Mouse (Mus musculus) fat pad, adult 2 months (tissue): Measurements from ENCODE around the gene Lilrb4a.
"Not testable (repeated sequence)": the region's sequence is repeated elsewhere in the genome, so short reads cannot be mapped to it uniquely, and the experiment has no call there.

Source experiments
- DNase-seq: peaks from one replicate; pipeline ENCODE4 v3.0.0-alpha.2; 2011; ENCODE audit warnings: low read depth, low spot score; ENCODE audit errors: extremely low read depth

Gene Lilrb4a

GRCm38 (mm10) chr10:51490691-51491090 is at the start of gene Lilrb4a:
Gene Lilrb4a, plus strand, starts transcription at chr10:51490956.
- DNase-seq = not testable (repeated sequence)

GRCm38 (mm10) chr10:51451610-51452009 is 39.1 kb upstream of the Lilrb4a start:
- no peak for DNase-seq

GRCm38 (mm10) chr10:51453616-51454298 is 37.0 kb upstream of the Lilrb4a start:
- no peak for DNase-seq

DNA sequence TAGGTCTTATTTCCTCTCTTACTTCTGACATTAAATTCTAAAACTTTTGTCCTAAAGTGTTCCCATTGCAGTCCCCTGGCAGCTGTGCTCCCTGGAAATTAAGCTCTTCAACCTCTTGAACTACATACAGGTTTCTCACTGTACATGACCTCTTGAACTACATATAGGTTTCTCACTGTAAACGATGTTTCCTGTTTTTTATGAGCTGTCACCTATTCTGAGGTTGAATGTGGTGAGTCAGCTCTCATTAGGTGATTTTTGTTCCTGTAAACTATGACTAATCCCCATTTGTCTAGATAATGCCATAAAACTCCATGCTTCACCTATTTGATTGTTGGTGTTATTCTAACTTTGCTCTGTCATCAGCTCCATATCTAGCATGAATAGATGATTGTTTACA is 36.4 kb upstream of the Lilrb4a start:
- DNase-seq = no peak

- DNase-seq = no peak
Measured at GRCm38 (mm10) chr10:51455762-51456161, 35.0 kb upstream of the Lilrb4a start.

GRCm38 (mm10) chr10:51456369-51456768 is 34.4 kb upstream of the Lilrb4a start:
- DNase-seq = no peak

- DNase-seq = not testable (repeated sequence)
Measured at GRCm38 (mm10) chr10:51463800-51464199, 27.0 kb upstream of the Lilrb4a start.

GRCm38 (mm10) chr10:51480397-51480796 is 10.4 kb upstream of the Lilrb4a start, which contains the start of the genes Gm49339 and Lilr4b:
Gene Gm49339, plus strand, starts transcription at chr10:51480612.
Gene Lilr4b, plus strand, starts transcription at chr10:51480632.
- not testable (repeated sequence) for DNase-seq

GRCm38 (mm10) chr10:51520021-51520420 is 29.3 kb downstream of the Lilrb4a start:
- DNase-seq = no peak

DNA sequence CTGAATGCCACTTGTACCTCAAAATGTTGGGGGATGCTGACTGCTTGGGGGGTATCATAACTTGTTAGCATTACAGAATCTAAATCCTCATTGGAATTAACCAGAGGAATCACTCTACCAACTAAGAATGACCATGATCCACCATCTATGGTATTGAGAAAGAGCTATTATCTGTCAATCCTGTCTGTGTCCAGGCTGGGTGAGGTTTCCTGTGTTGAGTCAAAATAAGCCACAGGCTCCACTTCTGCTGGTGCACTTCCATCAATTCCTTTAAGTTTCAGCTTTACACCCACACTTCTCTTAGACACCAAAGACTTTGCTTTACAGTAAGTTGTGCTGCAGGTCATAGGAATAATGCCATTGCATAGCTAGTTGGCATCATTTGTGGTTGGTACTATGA is 30.7 kb downstream of the Lilrb4a start:
- DNase-seq = no peak

- DNase-seq = no peak
Measured at GRCm38 (mm10) chr10:51526090-51526489, 35.3 kb downstream of the Lilrb4a start.

DNA sequence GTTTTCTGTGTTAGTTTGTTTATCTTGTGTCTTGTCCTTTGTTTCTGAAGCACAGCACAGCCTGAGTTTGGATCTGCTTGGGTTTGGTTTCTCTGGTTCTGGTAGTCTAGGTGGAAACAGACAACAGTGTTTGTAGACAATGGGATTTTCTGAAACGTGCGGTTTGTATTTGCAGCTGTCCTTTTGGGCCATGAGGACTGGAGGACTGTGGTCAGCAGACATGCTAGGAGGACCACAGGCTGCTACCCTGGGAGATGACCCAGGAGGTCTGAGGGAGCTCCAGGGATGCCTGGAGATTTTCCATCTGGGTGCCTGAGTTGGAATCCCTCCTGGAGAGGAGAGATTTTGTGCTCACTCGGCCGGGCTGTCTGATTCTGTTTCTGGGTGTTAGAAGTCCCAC is 35.9 kb downstream of the Lilrb4a start:
- DNase-seq = no peak

DNA sequence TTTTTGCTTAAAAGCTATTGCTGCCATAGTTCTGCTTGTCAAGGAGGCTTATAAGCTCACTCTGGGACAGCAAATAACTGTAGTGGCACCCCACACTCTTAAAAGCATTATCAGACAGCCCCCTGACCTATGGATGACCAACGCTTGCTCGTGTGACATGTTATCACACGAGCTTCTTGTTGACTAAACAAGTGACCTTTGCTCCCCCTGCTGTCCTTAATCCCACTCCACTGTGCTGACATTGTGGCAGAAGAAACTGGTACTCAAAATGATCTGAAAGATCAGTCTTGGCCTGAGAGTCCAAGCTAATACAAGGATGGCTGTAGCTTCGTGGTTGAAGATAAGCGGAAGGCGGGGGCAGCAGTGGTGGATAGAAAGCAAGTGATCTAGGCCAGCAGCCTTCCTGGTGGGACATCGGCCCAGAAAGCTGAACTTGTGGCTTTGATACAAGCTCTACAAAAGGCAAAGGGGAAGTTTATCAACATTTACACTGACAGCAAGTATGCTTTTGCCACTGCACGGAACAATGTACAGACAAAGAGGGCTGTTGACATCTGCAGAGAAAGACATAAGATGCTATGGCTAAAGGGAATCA is 38.2 kb downstream of the Lilrb4a start:
- DNase-seq = no peak

DNA sequence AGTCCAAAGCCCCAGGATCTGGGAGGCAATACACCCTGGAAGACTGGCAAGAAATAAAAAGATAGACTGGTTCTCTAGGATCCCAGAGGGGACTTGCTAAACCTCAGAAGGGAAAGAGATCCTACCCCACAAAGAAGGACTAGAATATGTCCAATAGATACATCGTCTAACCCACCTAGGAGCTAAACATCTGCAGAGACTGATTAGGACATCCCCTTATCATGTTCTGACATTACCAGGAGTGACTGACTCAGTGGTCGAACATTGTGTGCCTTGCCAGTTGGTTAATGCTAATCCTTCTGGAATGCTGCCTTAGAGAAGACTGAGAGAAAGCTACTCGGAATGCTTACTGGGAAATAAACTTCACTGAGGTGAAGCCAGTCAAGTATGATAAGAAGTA is 38.7 kb downstream of the Lilrb4a start:
- no peak for DNase-seq

- no peak for DNase-seq
Measured at GRCm38 (mm10) chr10:51530813-51531212, 40.1 kb downstream of the Lilrb4a start.
